Comparison of ENCODE assay signal across 38 mouse cellular contexts in the genomic region with DNA sequence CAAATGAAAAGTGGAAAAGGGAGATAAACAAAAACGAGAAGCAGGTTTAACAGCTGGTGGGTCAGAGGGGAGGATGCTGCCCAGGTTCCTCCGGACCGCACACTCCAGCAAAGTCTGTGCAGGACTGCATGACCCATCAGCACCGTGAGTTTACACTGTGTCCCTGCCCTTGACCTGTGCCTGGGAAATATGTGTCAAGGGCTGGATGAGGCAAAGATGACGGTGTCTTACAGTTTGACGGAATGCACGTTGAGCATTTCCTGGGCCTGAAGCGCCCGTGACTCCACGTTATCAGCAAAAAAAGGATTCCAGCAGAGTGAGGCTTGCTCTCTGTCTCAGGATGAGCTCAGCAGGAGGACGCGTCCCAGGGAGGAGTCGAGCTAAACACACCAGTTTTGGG. TPM values are rescaled to one million over a fixed set of nuclear protein-coding genes. Genes with fewer than 3 reads are reported as not detected.
A peak's percentile ranks its signal among the peaks of the same experiment; 100 is the strongest.
DNase-seq lines count a peak whose midpoint lies in the region; ATAC-seq and TF ChIP-seq lines count a peak whose summit lies in the region.
"Had no signal": no experiment of that assay in that cellular context is flagged by ENCODE, and none has a peak within 500 bp of the region (broad histone marks: within the 10 kb centered on the region; RNA-seq: fewer than 3 reads in every experiment).

No protein-coding gene starts in this region.

- TF ChIP-seq EP300 in liver, postnatal 0 days (IDR thresholded peaks at IDR 0.05; ENCODE audit: low read depth): no peak

- no peak overlapping the region for H3K4me3 ChIP-seq in liver, adult 2 months (ENCODE audit: insufficient read depth, low read depth, low read length)
- no peak overlapping the region for H3K4me3 ChIP-seq in liver, embryonic 11.5 days (ENCODE audit: low read depth, low read length)
- no peak overlapping the region for H3K4me3 ChIP-seq in liver, postnatal 0 days (ENCODE audit: low read depth, low read length)
- H3K4me3 ChIP-seq in kidney, embryonic 14.5 days (ENCODE audit: low read length): no peak overlapping the region
- H3K4me3 ChIP-seq: embryonic facial prominence, embryonic 15.5 days; forebrain, embryonic 12.5 days; midbrain, embryonic 13.5 days; neural tube, embryonic 13.5 days had no signal

- no peaks in the 10 kb centered on the region for H3K27me3 ChIP-seq in liver, adult 2 months (ENCODE audit: control insufficient read depth, insufficient read depth, low read length)
- H3K27me3 ChIP-seq in liver, embryonic 11.5 days (replicated peaks; ENCODE audit: control insufficient read depth, insufficient read depth, low read length): peaks cover 4% of the 10 kb centered on the region
- H3K27me3 ChIP-seq in liver, postnatal 0 days (ENCODE audit: insufficient read depth, low read length): no peaks in the 10 kb centered on the region
- no peaks in the 10 kb centered on the region for H3K27me3 ChIP-seq in kidney, embryonic 14.5 days (ENCODE audit: control insufficient read depth, insufficient read depth, low read length)
- H3K27me3 ChIP-seq: CH12.LX; embryonic facial prominence, embryonic 15.5 days; midbrain, embryonic 13.5 days; neural tube, embryonic 13.5 days had no signal

- no peaks in the 10 kb centered on the region for H3K9me3 ChIP-seq in liver, embryonic 11.5 days (ENCODE audit: control insufficient read depth, low read length)
- H3K9me3 ChIP-seq in liver, postnatal 0 days (ENCODE audit: low read length): no peaks in the 10 kb centered on the region
- H3K9me3 ChIP-seq in kidney, embryonic 14.5 days (ENCODE audit: control insufficient read depth, low read length): no peaks in the 10 kb centered on the region
- H3K9me3 ChIP-seq: embryonic facial prominence, embryonic 15.5 days; forebrain, embryonic 12.5 days; midbrain, embryonic 13.5 days; neural tube, embryonic 13.5 days had no signal

- WGBS in liver, adult 2 months: 16% methylated on average over 13 of the region's 13 CpGs
- 52% methylated on average over 13 of the region's 13 CpGs for WGBS in liver, embryonic 11.5 days
- WGBS in liver, postnatal 0 days (ENCODE audit: insufficient replicate concordance): 52% methylated on average over 13 of the region's 13 CpGs
- 77% methylated on average over 13 of the region's 13 CpGs for WGBS in kidney, embryonic 14.5 days

- H3K27ac ChIP-seq in liver, adult 2 months (replicated peaks; ENCODE audit: insufficient read depth, low read depth, low read length): 0 out of 2 replicates have a peak overlapping the region, but pooled peaks have one; percentile 8
- peak overlapping the region; percentile 16 for H3K27ac ChIP-seq in liver, embryonic 11.5 days (ENCODE audit: low read depth, low read length)
- peak overlapping the region; percentile 67 for H3K27ac ChIP-seq in liver, postnatal 0 days (ENCODE audit: low read depth)
- H3K27ac ChIP-seq in kidney, embryonic 14.5 days (ENCODE audit: low read depth, low read length): no peak overlapping the region
- H3K27ac ChIP-seq: embryonic facial prominence, embryonic 15.5 days; forebrain, embryonic 12.5 days; hindbrain, embryonic 14.5 days; kidney, postnatal 0 days; liver, embryonic 14.5 days; midbrain, embryonic 13.5 days; neural tube, embryonic 13.5 days had no signal

- H3K36me3 ChIP-seq in liver, adult 2 months (ENCODE audit: control insufficient read depth, insufficient read depth, low read length): no peaks in the 10 kb centered on the region
- H3K36me3 ChIP-seq in liver, embryonic 11.5 days (ENCODE audit: control insufficient read depth, insufficient read depth, low read length): no peaks in the 10 kb centered on the region
- H3K36me3 ChIP-seq in liver, postnatal 0 days (replicated peaks; ENCODE audit: insufficient read depth, low read length): no peaks in the 10 kb centered on the region
- no peaks in the 10 kb centered on the region for H3K36me3 ChIP-seq in kidney, embryonic 14.5 days (ENCODE audit: control insufficient read depth, insufficient read depth, low read length)
- H3K36me3 ChIP-seq: embryonic facial prominence, embryonic 15.5 days; forebrain, embryonic 12.5 days; midbrain, embryonic 13.5 days; neural tube, embryonic 13.5 days had no signal

- no peak for ATAC-seq in liver, embryonic 11.5 days (replicated peaks; ENCODE audit: low FRiP score)
- peak; percentile 16; the same call in 1 of the 2 replicates for ATAC-seq in liver, postnatal 0 days
- ATAC-seq in frontal cortex, adult (ENCODE audit: low TSS enrichment): no peak
- ATAC-seq in kidney, embryonic 14.5 days (ENCODE audit: low FRiP score, low TSS enrichment): no peak
- ATAC-seq: inflammation-experienced regulatory T-cells, adult 6 months; midbrain, embryonic 13.5 days had no signal

- no peak overlapping the region for H3K4me2 ChIP-seq in liver, embryonic 11.5 days
- no peak overlapping the region for H3K4me2 ChIP-seq in liver, postnatal 0 days (ENCODE audit: low read depth, low read length)
- H3K4me2 ChIP-seq in kidney, embryonic 14.5 days (replicated peaks; ENCODE audit: low read depth, low read length): no peak overlapping the region
- H3K4me2 ChIP-seq: embryonic facial prominence, embryonic 15.5 days; forebrain, embryonic 12.5 days; heart, embryonic 11.5 days; hindbrain, embryonic 14.5 days; midbrain, embryonic 13.5 days; neural tube, embryonic 13.5 days had no signal

- no peak for TF ChIP-seq POLR2A in liver, adult 2 months (IDR thresholded peaks at IDR 0.05; ENCODE audit: extremely low read depth, insufficient read depth, low read length)

- no peaks in the 10 kb centered on the region for H3K79me2 ChIP-seq in liver, adult 2 months (ENCODE audit: control insufficient read depth, insufficient read depth, low read length)

- peaks cover 28% of the 10 kb centered on the region for H3K4me1 ChIP-seq in liver, adult 2 months (ENCODE audit: control insufficient read depth, insufficient read depth, low read length)
- H3K4me1 ChIP-seq in liver, embryonic 11.5 days (replicated peaks; ENCODE audit: control insufficient read depth, insufficient read depth, low read length): peaks cover 19% of the 10 kb centered on the region
- H3K4me1 ChIP-seq in liver, postnatal 0 days (ENCODE audit: insufficient read depth): peaks cover 19% of the 10 kb centered on the region
- no peaks in the 10 kb centered on the region for H3K4me1 ChIP-seq in kidney, embryonic 14.5 days (ENCODE audit: control insufficient read depth, insufficient read depth, low read length)
- H3K4me1 ChIP-seq: forebrain, embryonic 12.5 days; midbrain, embryonic 13.5 days; neural tube, embryonic 13.5 days had no signal

- no peak overlapping the region for H3K9ac ChIP-seq in liver, adult 2 months (ENCODE audit: low read depth, low read length)
- no peak overlapping the region for H3K9ac ChIP-seq in liver, embryonic 11.5 days (ENCODE audit: low read depth, low read length)
- no peak overlapping the region for H3K9ac ChIP-seq in liver, postnatal 0 days (replicated peaks)
- H3K9ac ChIP-seq in kidney, embryonic 14.5 days (ENCODE audit: low read depth, low read length): no peak overlapping the region
- H3K9ac ChIP-seq: embryonic facial prominence, embryonic 15.5 days; forebrain, embryonic 12.5 days; hindbrain, embryonic 14.5 days; liver, embryonic 14.5 days; midbrain, embryonic 13.5 days; neural tube, embryonic 13.5 days had no signal

- no peak for TF ChIP-seq CTCF in liver, adult 2 months (IDR thresholded peaks at IDR 0.05; ENCODE audit: low read depth, low read length)
- no peak for TF ChIP-seq CTCF in liver, postnatal 0 days (IDR thresholded peaks at IDR 0.05; ENCODE audit: low read depth)

- peak; percentile 82 to 84 for DNase-seq in adrenal gland, adult (ENCODE audit: inconsistent age in 2 of 2, low spot score in 1 of 2)
- DNase-seq in adrenal gland, adult 18-20 months (ENCODE audit: low spot score in 2 of 2): no peak
- peak; percentile 68 for DNase-seq in liver, adult 2 months (ENCODE audit: extremely low read depth, low read depth, low spot score)
- DNase-seq in liver: no peak
- DNase-seq in liver, embryonic 11.5 days (ENCODE audit: low spot score): no peak
- DNase-seq in liver, postnatal 0 days: no peak
- DNase-seq: cerebellum, adult 18-20 months; cerebellum, postnatal 10 days; gastrocnemius, postnatal 25 days; heart, adult 18-20 months; heart, postnatal 4 days; kidney, adult 18-20 months; kidney, postnatal 4 days; left cerebral cortex, postnatal 4 days; lung, postnatal 36 days had no signal

RNA-seq across cellular contexts. Expression of a gene that starts 11.3 kb away (rescaled TPM):
- total RNA-seq in adrenal gland, adult 18-20 months (2021): under 1 TPM in 1 of 2 experiments, not detected in 1; 0.27 TPM
- total RNA-seq in liver, adult 2 months (2014; rRNA removed): 0.46 and 0.60 TPM in 2 replicates
- 1.3 and 2.5 TPM in 2 replicates for polyA plus RNA-seq in liver, adult 2 months (2012; rRNA removed)
- 0.10 TPM in 1 of 2 replicates, not detected in the other for polyA plus RNA-seq in liver, embryonic 11.5 days (2014; fragmentation: Nextera tagmentation; extraction: Ambion mirVana)
- polyA plus RNA-seq in liver, postnatal 0 days (2015; fragmentation: Nextera tagmentation; extraction: Ambion mirVana): 0.06 and 0.25 TPM in 2 replicates
- 0.16 TPM in 1 of 2 replicates, not detected in the other for polyA plus RNA-seq in kidney, embryonic 14.5 days (2014; fragmentation: Nextera tagmentation; extraction: Ambion mirVana)
- total RNA-seq: CH12.LX; common myeloid progenitor, adult 5-6 weeks; ES-E14; gastrocnemius, adult 18-20 months; gastrocnemius, postnatal 25 days; heart, adult 18-20 months; heart, postnatal 4 days; left cerebral cortex, postnatal 4 days; megakaryocyte-erythroid progenitor cell, adult 5-6 weeks had no signal
- polyA plus RNA-seq: brain, embryonic 14.5 days; C2C12; heart, embryonic 11.5 days; inflammation-experienced regulatory T-cells, adult 6 months; midbrain, embryonic 13.5 days; neural tube, embryonic 13.5 days had no signal

RNA-seq across cellular contexts. Expression of a gene that starts 11.4 kb away (rescaled TPM):
- 10 to 100 TPM in 1 of 2 experiments, 1 to 10 TPM in 1; 3.7 to 10.9 TPM for total RNA-seq in adrenal gland, adult 18-20 months (2021)
- total RNA-seq in liver, adult 2 months (2014; rRNA removed): 12.8 and 15.4 TPM in 2 replicates
- 36.6 and 43.4 TPM in 2 replicates for polyA plus RNA-seq in liver, adult 2 months (2012; rRNA removed)
- polyA plus RNA-seq in liver, embryonic 11.5 days (2014; fragmentation: Nextera tagmentation; extraction: Ambion mirVana): 2.6 and 2.7 TPM in 2 replicates
- 5.5 TPM in 2 replicates for polyA plus RNA-seq in liver, postnatal 0 days (2015; fragmentation: Nextera tagmentation; extraction: Ambion mirVana)
- polyA plus RNA-seq in kidney, embryonic 14.5 days (2014; fragmentation: Nextera tagmentation; extraction: Ambion mirVana): 1.2 and 1.9 TPM in 2 replicates
- total RNA-seq: CH12.LX; common myeloid progenitor, adult 5-6 weeks; megakaryocyte-erythroid progenitor cell, adult 5-6 weeks had no signal

RNA-seq across cellular contexts. Expression of a gene that starts 14.7 kb away (rescaled TPM):
- total RNA-seq in adrenal gland, adult 18-20 months (2021): 1 to 10 TPM; 4.3 to 6.0 TPM
- total RNA-seq in liver, adult 2 months (2014; rRNA removed): 0.09 and 0.34 TPM in 2 replicates
- polyA plus RNA-seq in liver, adult 2 months (2012; rRNA removed): 0.21 and 0.47 TPM in 2 replicates
- 0.30 and 0.89 TPM in 2 replicates for polyA plus RNA-seq in liver, embryonic 11.5 days (2014; fragmentation: Nextera tagmentation; extraction: Ambion mirVana)
- polyA plus RNA-seq in liver, postnatal 0 days (2015; fragmentation: Nextera tagmentation; extraction: Ambion mirVana): 0.15 and 0.18 TPM in 2 replicates
- polyA plus RNA-seq in kidney, embryonic 14.5 days (2014; fragmentation: Nextera tagmentation; extraction: Ambion mirVana): 0.70 and 1.2 TPM in 2 replicates
- polyA plus RNA-seq: inflammation-experienced regulatory T-cells, adult 6 months had no signal

RNA-seq across cellular contexts. Expression of a gene that starts 14.9 kb away (rescaled TPM):
- 1,000 to 10,000 TPM; 1,110 to 1,480 TPM for total RNA-seq in adrenal gland, adult 18-20 months (2021)
- total RNA-seq in liver, adult 2 months (2014; rRNA removed): 256 TPM in 2 replicates
- 1,230 and 1,408 TPM in 2 replicates for polyA plus RNA-seq in liver, adult 2 months (2012; rRNA removed)
- 746 and 848 TPM in 2 replicates for polyA plus RNA-seq in liver, embryonic 11.5 days (2014; fragmentation: Nextera tagmentation; extraction: Ambion mirVana)
- 1,453 and 1,461 TPM in 2 replicates for polyA plus RNA-seq in liver, postnatal 0 days (2015; fragmentation: Nextera tagmentation; extraction: Ambion mirVana)
- 574 and 755 TPM in 2 replicates for polyA plus RNA-seq in kidney, embryonic 14.5 days (2014; fragmentation: Nextera tagmentation; extraction: Ambion mirVana)

RNA-seq across cellular contexts. Expression of a gene that starts 22.6 kb away (rescaled TPM):
- total RNA-seq in adrenal gland, adult 18-20 months (2021): not detected
- 133 and 140 TPM in 2 replicates for total RNA-seq in liver, adult 2 months (2014; rRNA removed)
- 114 and 168 TPM in 2 replicates for polyA plus RNA-seq in liver, adult 2 months (2012; rRNA removed)
- 5.1 and 6.5 TPM in 2 replicates for polyA plus RNA-seq in liver, embryonic 11.5 days (2014; fragmentation: Nextera tagmentation; extraction: Ambion mirVana)
- polyA plus RNA-seq in liver, postnatal 0 days (2015; fragmentation: Nextera tagmentation; extraction: Ambion mirVana): 198 and 209 TPM in 2 replicates
- polyA plus RNA-seq in kidney, embryonic 14.5 days (2014; fragmentation: Nextera tagmentation; extraction: Ambion mirVana): not detected in 2 replicates
- total RNA-seq: CH12.LX; common myeloid progenitor, adult 5-6 weeks; ES-E14; gastrocnemius, adult 18-20 months; gastrocnemius, postnatal 25 days; heart, adult 18-20 months; heart, postnatal 4 days; layer of hippocampus, adult 8-10 months; layer of hippocampus, postnatal 25 days; left cerebral cortex, adult 8-10 months; left cerebral cortex, postnatal 4 days had no signal
- polyA plus RNA-seq: brain, embryonic 14.5 days; C2C12; embryonic facial prominence, embryonic 15.5 days; forebrain, embryonic 12.5 days; heart, embryonic 11.5 days; hindbrain, embryonic 14.5 days; lung, embryonic 16.5 days; midbrain, embryonic 13.5 days; neural tube, embryonic 13.5 days; testis, adult 2 months had no signal

Comparison
In these comparisons a context has a peak if more than half of its experiments do, and no peak if none do; other contexts are left out.
1. DNase-seq: peak in adrenal gland, adult (2 of 2) and liver, adult 2 months (single experiment); none in adrenal gland, adult 18-20 months (0 of 2), liver (single experiment), liver, embryonic 11.5 days (single experiment) and liver, postnatal 0 days (single experiment).